Mouse (Mus musculus) MEL (cell line): ENCODE results near the gene Igf2bp3. TPM values are rescaled to one million over a fixed set of nuclear protein-coding genes. Genes with fewer than 3 reads are reported as not detected.
"Not testable (repeated sequence)": the region's sequence is repeated elsewhere in the genome, so short reads cannot be mapped to it uniquely, and the experiment has no call there.

Experiments used
- DNase-seq: peaks from one replicate; pipeline ENCODE4 v3.0.0; 2011; ENCODE audit warnings: low read depth, low spot score
- H3K27ac ChIP-seq: 2 replicates; pipeline ENCODE4 v1.5.1; 2012; ENCODE audit warnings: low read depth, mild to moderate bottlenecking, control low read depth, low read length, moderate library complexity; ENCODE audit not compliant: control insufficient read depth
- H3K27me3 ChIP-seq, 2 experiments: fragments of 150-350 bp in 1 of 2; sonication (generic) in 1 of 2; 2 replicates each; pipeline ENCODE4 v1.6.1; 2012; ENCODE audit warnings: low read length in 2 of 2, mild to moderate bottlenecking in 2 of 2, improper control_type of control experiment in 1 of 2, moderate library complexity in 1 of 2; ENCODE audit not compliant: insufficient read depth in 2 of 2, control insufficient read depth in 1 of 2
- H3K36me3 ChIP-seq, 2 experiments: 2 replicates each; pipeline ENCODE4 v1.6.1; 2012 to 2014; ENCODE audit warnings: low read length in 2 of 2, improper control_type of control experiment in 1 of 2, inconsistent platforms in 1 of 2, mild to moderate bottlenecking in 1 of 2; ENCODE audit not compliant: insufficient read depth in 2 of 2, control insufficient read depth in 1 of 2
- H3K4me1 ChIP-seq, 2 experiments: fragments of 150-350 bp in 1 of 2; sonication (generic) in 1 of 2; 2 replicates each; pipeline ENCODE4 v1.6.1; 2012; ENCODE audit warnings: low read length in 2 of 2, improper control_type of control experiment in 1 of 2, mild to moderate bottlenecking in 1 of 2; ENCODE audit not compliant: insufficient read depth in 2 of 2, control insufficient read depth in 1 of 2
- H3K4me3 ChIP-seq, 2 experiments: fragments of 150-350 bp in 1 of 2; sonication (generic) in 1 of 2; 2 replicates each; pipeline ENCODE4 v1.5.1; 2012; ENCODE audit warnings: low read depth in 2 of 2, low read length in 2 of 2, mild to moderate bottlenecking in 2 of 2, moderate library complexity in 2 of 2, control low read depth in 1 of 2, improper control_type of control experiment in 1 of 2; ENCODE audit not compliant: control insufficient read depth in 1 of 2, insufficient read depth in 1 of 2
- H3K79me2 ChIP-seq: 2 replicates; pipeline ENCODE4 v1.6.1; 2012; ENCODE audit warnings: mild to moderate bottlenecking, low read length, moderate library complexity; ENCODE audit not compliant: control insufficient read depth, poor library complexity, insufficient read depth
- H3K9ac ChIP-seq: 2 replicates; pipeline ENCODE4 v1.6.1; 2012; ENCODE audit warnings: low read depth, mild to moderate bottlenecking, control low read depth, low read length, moderate library complexity; ENCODE audit not compliant: control insufficient read depth, poor library complexity, severe bottlenecking
- H3K9me3 ChIP-seq: fragments of 150-350 bp; sonication (generic); replicated peaks from 2 replicates; pipeline ENCODE4 v1.6.1; 2012; ENCODE audit warnings: mild to moderate bottlenecking, low read length, improper control_type of control experiment, moderate library complexity; ENCODE audit not compliant: insufficient read depth
- BHLHE40 ChIP-seq: IDR thresholded peaks from 2 replicates; pipeline ENCODE4 v1.6.1; 2012; ENCODE audit warnings: low read depth, mild to moderate bottlenecking, inconsistent platforms, low read length, improper control_type of control experiment, borderline replicate concordance
- CHD1 ChIP-seq: IDR thresholded peaks from 2 replicates; pipeline ENCODE4 v1.6.1; 2012; ENCODE audit warnings: low read depth, mild to moderate bottlenecking, inconsistent platforms, low read length, improper control_type of control experiment
- CTCF ChIP-seq, 3 experiments: IDR thresholded peaks in 2 of 3; conservative IDR thresholded peaks in 1 of 3; 2 replicates each; pipeline ENCODE4 v1.5.1; 2011 to 2012; ENCODE audit warnings: low read length in 3 of 3, low read depth in 2 of 3, mild to moderate bottlenecking in 2 of 3, improper control_type of control experiment in 1 of 3, inconsistent platforms in 1 of 3, mixed read lengths in 1 of 3, moderate library complexity in 1 of 3; ENCODE audit not compliant: control insufficient read depth in 1 of 3, insufficient read depth in 1 of 3, poor library complexity in 1 of 3, severe bottlenecking in 1 of 3
- E2F4 ChIP-seq: IDR thresholded peaks from 2 replicates; pipeline ENCODE4 v1.6.1; 2011; ENCODE audit warnings: low read depth, low read length, improper control_type of control experiment, borderline replicate concordance
- ELF1 ChIP-seq: IDR thresholded peaks from 2 replicates; pipeline ENCODE4 v1.6.1; 2014; ENCODE audit warnings: low read depth, mild to moderate bottlenecking, inconsistent platforms, low read length, improper control_type of control experiment, moderate library complexity
- EP300 ChIP-seq, 2 experiments: IDR thresholded peaks; 2 replicates each; pipeline ENCODE4 v1.6.1; 2011; ENCODE audit warnings: improper control_type of control experiment in 2 of 2, low read length in 2 of 2, low read depth in 1 of 2, mild to moderate bottlenecking in 1 of 2
- GABPA ChIP-seq: IDR thresholded peaks from 2 replicates; pipeline ENCODE4 v1.6.1; 2012; ENCODE audit warnings: low read depth, mild to moderate bottlenecking, inconsistent platforms, low read length, improper control_type of control experiment, moderate library complexity
- JUND ChIP-seq: IDR thresholded peaks from 2 replicates; pipeline ENCODE4 v1.6.1; 2011; ENCODE audit warnings: low read depth, mild to moderate bottlenecking, improper control_type of control experiment, low read length
- KAT2A ChIP-seq: conservative IDR thresholded peaks from 2 replicates; pipeline ENCODE4 v1.6.1; 2012; ENCODE audit warnings: low read depth, low read length, improper control_type of control experiment, inconsistent platforms
- MAFK ChIP-seq: IDR thresholded peaks from 2 replicates; pipeline ENCODE4 v1.6.1; 2011; ENCODE audit warnings: low read depth, mild to moderate bottlenecking, low read length, improper control_type of control experiment, borderline replicate concordance
- MAZ ChIP-seq: IDR thresholded peaks from 2 replicates; pipeline ENCODE4 v1.6.1; 2012; ENCODE audit warnings: low read depth, mild to moderate bottlenecking, inconsistent platforms, low read length, improper control_type of control experiment
- MEF2A ChIP-seq: IDR thresholded peaks from 2 replicates; pipeline ENCODE4 v1.6.1; 2014; ENCODE audit warnings: low read depth, mild to moderate bottlenecking, inconsistent platforms, low read length, improper control_type of control experiment; ENCODE audit not compliant: poor library complexity, insufficient replicate concordance, severe bottlenecking; ENCODE audit errors: extremely low read depth
- NRF1 ChIP-seq: IDR thresholded peaks from 2 replicates; pipeline ENCODE4 v1.6.1; 2014; ENCODE audit warnings: low read depth, mild to moderate bottlenecking, inconsistent platforms, low read length, improper control_type of control experiment, moderate library complexity; ENCODE audit not compliant: poor library complexity, insufficient read depth, severe bottlenecking
- POLR2AphosphoS5 ChIP-seq: IDR thresholded peaks from 2 replicates; pipeline ENCODE4 v1.6.1; 2012; ENCODE audit warnings: low read depth, borderline replicate concordance, mild to moderate bottlenecking, inconsistent platforms, low read length, moderate library complexity, mixed read lengths
- RAD21 ChIP-seq: IDR thresholded peaks from 2 replicates; pipeline ENCODE4 v1.6.1; 2011; ENCODE audit warnings: mild to moderate bottlenecking, low read depth, low read length, improper control_type of control experiment
- TAL1 ChIP-seq: IDR thresholded peaks from 2 replicates; pipeline ENCODE4 v1.6.1; 2012; ENCODE audit warnings: mild to moderate bottlenecking, inconsistent platforms, low read length, moderate library complexity, mixed read lengths
- TBP ChIP-seq: IDR thresholded peaks from 2 replicates; pipeline ENCODE4 v1.8.0; 2011; ENCODE audit warnings: low read depth, low read length, improper control_type of control experiment
- UBTF ChIP-seq: IDR thresholded peaks from 2 replicates; pipeline ENCODE4 v1.6.1; 2012; ENCODE audit warnings: low read depth, mild to moderate bottlenecking, inconsistent platforms, low read length, improper control_type of control experiment, moderate library complexity, borderline replicate concordance; ENCODE audit not compliant: insufficient read depth
- USF2 ChIP-seq, 2 experiments: IDR thresholded peaks; 2 replicates each; pipeline ENCODE4 v1.6.1; 2011 to 2012; ENCODE audit warnings: improper control_type of control experiment in 2 of 2, low read length in 2 of 2, borderline replicate concordance in 1 of 2, inconsistent platforms in 1 of 2, low read depth in 1 of 2, mild to moderate bottlenecking in 1 of 2; ENCODE audit not compliant: insufficient read depth in 1 of 2
- ZC3H11A ChIP-seq: IDR thresholded peaks from 2 replicates; pipeline ENCODE4 v1.6.1; 2012; ENCODE audit warnings: low read depth, mild to moderate bottlenecking, inconsistent platforms, low read length, improper control_type of control experiment
- ZKSCAN1 ChIP-seq: IDR thresholded peaks from 2 replicates; pipeline ENCODE4 v1.6.1; 2012; ENCODE audit warnings: low read depth, mild to moderate bottlenecking, inconsistent platforms, low read length, improper control_type of control experiment, moderate library complexity
- ZNF384 ChIP-seq: IDR thresholded peaks from 2 replicates; pipeline ENCODE4 v1.6.1; 2012; ENCODE audit warnings: low read depth, mild to moderate bottlenecking, inconsistent platforms, low read length, improper control_type of control experiment
- polyA plus RNA-seq, 2 experiments: library from polyadenylated mRNA; stranded (reverse) in 1 of 2; unstranded in 1 of 2; fragments of >175 nt in 1 of 2; fragments of >200 nt in 1 of 2; gene quantifications; 2 replicates each; pipeline versions ENCODE4 v1.2.1 to v1.2.4; 2012; ENCODE audit warnings: low replicate concordance in 2 of 2, low read depth in 1 of 2; ENCODE audit not compliant: insufficient read length in 2 of 2, insufficient read depth in 1 of 2, missing spikeins in 1 of 2
- total RNA-seq: library from RNA; depleted of rRNA; stranded (reverse); fragments of 300-350 nt; gene quantifications from 2 replicates; pipeline ENCODE4 v1.2.3, GENCODE M21; 2012; rRNA removed

Igf2bp3 gene
- 0.12 and 0.13 TPM in 2 replicates for total RNA-seq
- polyA plus RNA-seq = under 1 TPM in 1 of 2 experiments, not detected in 1; 0.29 TPM

DNA sequence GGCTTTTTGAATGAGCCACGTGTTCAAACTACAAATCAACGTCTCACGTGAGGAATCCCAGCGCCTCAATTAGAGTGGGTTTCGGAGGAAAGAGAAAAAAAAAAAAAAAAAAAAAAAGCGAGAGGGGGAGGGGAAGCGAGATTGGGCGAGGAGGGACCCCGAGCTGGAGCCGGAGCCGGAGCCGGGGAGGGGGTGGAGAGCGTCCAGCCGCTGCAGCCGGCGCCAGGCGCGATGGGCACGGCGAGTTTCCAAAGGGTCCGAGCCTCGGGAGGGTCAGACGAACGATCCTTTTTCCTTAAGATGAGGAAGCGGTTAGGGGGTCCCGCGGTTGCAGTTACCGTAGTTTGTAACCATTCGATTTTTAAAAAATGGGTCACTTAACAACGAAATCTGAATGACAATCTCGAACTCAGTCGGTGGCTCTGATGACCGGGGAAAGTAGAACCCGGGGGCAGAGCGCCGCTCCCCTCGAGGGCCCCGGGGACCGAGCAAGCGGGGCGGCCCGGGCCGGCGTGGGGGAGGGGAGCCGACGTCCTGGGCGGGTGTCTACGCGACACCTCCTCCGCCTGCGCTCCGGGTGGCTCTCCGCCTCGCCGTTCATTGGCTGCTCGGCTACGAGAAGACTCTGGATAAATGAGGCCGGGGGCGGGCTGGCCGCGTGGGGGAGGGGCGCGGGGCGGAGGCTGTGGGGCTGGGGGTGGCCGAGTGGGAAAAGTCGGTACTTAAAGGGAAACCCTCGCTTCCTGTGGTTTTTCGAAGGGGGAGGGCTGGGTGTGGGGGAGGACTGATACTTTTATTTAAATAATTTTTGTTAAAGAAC lies at the start of gene Igf2bp3:
Igf2bp3 (minus strand) TSS at position 30 of the 820 bp plus-strand sequence.
- Histone ChIP-seq H3K27ac (no peak within 1 kb of the TSS), H3K27me3 (peaks cover 0 to 1% of the 10 kb centered on the region in 2 experiments; a peak in 1 of 4 replicates)

GRCm38 (mm10) chr6:49264446-49264845 lies 49.7 kb upstream of the Igf2bp3 start:
- H3K9me3 ChIP-seq, H3K27ac ChIP-seq, H3K9ac ChIP-seq, H3K4me3 ChIP-seq, DNase-seq, H3K27me3 ChIP-seq: not testable (repeated sequence)
- H3K36me3 ChIP-seq = peaks cover under 1 to 28% of the 10 kb centered on the region in 2 experiments; a peak in 3 of 4 replicates
- H3K4me1 ChIP-seq = peaks cover 10 to 19% of the 10 kb centered on the region in 2 experiments; a peak in 3 of 4 replicates
- H3K79me2 ChIP-seq = peaks cover 39% of the 10 kb centered on the region
- peak; percentile 81 for TF ChIP-seq TBP

More for the DNA sequence above, at the start of gene Igf2bp3:
- H3K9me3 ChIP-seq = no peaks in the 10 kb centered on the region
- no peak for TF ChIP-seq ZNF384
- no peak for TF ChIP-seq JUND
- no peak for TF ChIP-seq MAFK
- no peak for TF ChIP-seq USF2 (IDR thresholded peaks at IDR 0.05; ENCODE audit: borderline replicate concordance in 1 of 2, insufficient read depth in 1 of 2, low read depth in 1 of 2, low read length in 2 of 2)
- no peak for TF ChIP-seq CHD1
- no peak for TF ChIP-seq NRF1
- TF ChIP-seq MAZ = no peak
- no peak for TF ChIP-seq ZKSCAN1
- H3K79me2 ChIP-seq = no peaks in the 10 kb centered on the region
- no peaks in the 10 kb centered on the region for H3K36me3 ChIP-seq
- DNase-seq = no peak
- no peak within 1 kb of the TSS for H3K4me3 ChIP-seq
- H3K4me1 ChIP-seq = no peaks in the 10 kb centered on the region
- no peak within 1 kb of the TSS for H3K9ac ChIP-seq

GRCm38 (mm10) chr6:49263847-49264243 lies 49.1 kb upstream of the Igf2bp3 start, which contains the start of gene Tra2a:
Tra2a (minus strand) TSS chr6:49264033.
- DNase-seq = peak; percentile 96
- peak within 1 kb of the TSS; percentile 93 for H3K4me3 ChIP-seq
- peaks cover 15 to 24% of the 10 kb centered on the region in 2 experiments; a peak in 3 of 4 replicates for H3K4me1 ChIP-seq
- TF ChIP-seq GABPA (no peak), CTCF (IDR thresholded peaks at IDR 0.05 in 2 of 3, conservative IDR thresholded peaks at IDR 0.05 in 1 of 3; ENCODE audit: control insufficient read depth in 1 of 3, insufficient read depth in 1 of 3, low read depth in 2 of 3, low read length in 3 of 3, poor library complexity in 1 of 3, severe bottlenecking in 1 of 3) (no peak), BHLHE40 (peak; percentile 51; the same call in 1 of the 2 replicates), ZNF384 (no peak), MEF2A (no peak), ZKSCAN1 (no peak), E2F4 (peak; percentile 88; the same call in 1 of the 2 replicates), UBTF (no peak), KAT2A (no peak; the same call in 1 of the 2 replicates), ZC3H11A (no peak), ELF1 (no peak), EP300 (IDR thresholded peaks at IDR 0.05; ENCODE audit: low read depth in 1 of 2, low read length in 2 of 2) (peak in 1 of 2 experiments; percentile 22; a peak in 1 of 4 replicates), MAZ (no peak; the same call in 1 of the 2 replicates), RAD21 (no peak), POLR2AphosphoS5 (peak; percentile 91), TAL1 (no peak)

More at GRCm38 (mm10) chr6:49263847-49264243, 49.1 kb upstream of the Igf2bp3 start, which contains the start of gene Tra2a:
- no peaks in the 10 kb centered on the region for H3K27me3 ChIP-seq
- H3K9ac ChIP-seq = peak within 1 kb of the TSS; percentile 96
- H3K79me2 ChIP-seq = peaks cover 44% of the 10 kb centered on the region
- H3K36me3 ChIP-seq = peaks cover 2 to 34% of the 10 kb centered on the region in 2 experiments; a peak in 3 of 4 replicates
- H3K27ac ChIP-seq = peak within 1 kb of the TSS; percentile 88
- H3K9me3 ChIP-seq = no peaks in the 10 kb centered on the region
